Mouse (Mus musculus): ENCODE data around the gene Cerkl. TPM values are rescaled to one million over a fixed set of nuclear protein-coding genes. Genes with fewer than 3 reads are reported as not detected.

The Cerkl gene
- polyA plus RNA-seq, 1 experiment from 2014 or later: 1.8 TPM

DNA sequence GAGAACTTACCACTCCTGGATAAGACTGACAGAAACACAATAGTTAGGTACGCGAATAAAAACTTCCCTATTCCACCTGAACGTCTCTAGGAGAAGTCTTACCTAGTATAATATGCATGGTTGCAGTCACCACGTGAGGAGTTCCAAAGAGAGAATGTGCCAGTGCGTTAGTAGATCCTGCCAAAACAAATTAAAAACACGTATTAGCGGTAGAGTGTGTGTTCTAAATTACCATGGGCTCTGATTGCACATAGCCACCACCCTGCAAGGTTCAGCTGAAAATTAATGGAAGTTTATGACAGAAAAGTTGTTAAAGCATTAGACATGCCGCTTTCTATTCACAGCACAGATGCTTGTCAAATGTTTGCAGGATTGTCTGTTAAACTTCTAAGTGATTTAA is 113.5 kb downstream of the Cerkl start:
- Histone ChIP-seq H3K4me1 (ENCODE audit: insufficient read depth, low read depth, low read length) (no peaks in the 10 kb centered on the region), H3K4me2 (replicated peaks; ENCODE audit: low read depth, low read length) (no peak overlapping the region), H3K27ac (ENCODE audit: low read length) (no peak overlapping the region), H3K36me3 (ENCODE audit: insufficient read depth, low read length) (no peaks in the 10 kb centered on the region), H3K27me3 (replicated peaks; ENCODE audit: insufficient read depth, low read length) (no peaks in the 10 kb centered on the region), H3K4me3 (ENCODE audit: low read depth, low read length) (no peak overlapping the region), H3K9ac (replicated peaks; ENCODE audit: low read depth) (no peak overlapping the region), H3K9me3 (ENCODE audit: low read length) (no peaks in the 10 kb centered on the region)
- WGBS: 71% methylated on average over 8 of the region's 8 CpGs
- TF ChIP-seq CTCF (IDR thresholded peaks at IDR 0.05): no peak
- TF ChIP-seq EP300 (IDR thresholded peaks at IDR 0.05): no peak
- DNase-seq (ENCODE audit: low spot score) (no peak), ATAC-seq (no peak)

DNA sequence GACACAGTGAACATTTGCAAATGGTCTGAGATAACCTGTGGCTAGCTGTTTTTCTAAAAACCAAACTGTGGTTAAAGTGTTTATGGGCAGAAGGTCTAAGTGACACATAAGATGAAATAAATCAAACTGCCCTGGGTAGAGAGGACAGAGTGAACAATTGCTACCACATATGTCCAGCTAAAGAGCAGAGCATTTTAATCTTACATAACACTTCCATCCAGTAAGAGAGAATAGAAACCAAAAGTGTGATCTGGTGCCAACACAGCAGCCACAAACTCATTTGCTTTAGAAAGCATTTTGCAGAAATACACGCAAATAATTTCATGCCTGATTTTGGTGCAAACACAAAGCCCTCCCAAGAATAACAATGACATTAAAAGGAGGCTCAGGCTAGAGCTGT is 117.6 kb downstream of the Cerkl start:
- Histone ChIP-seq H3K36me3 (ENCODE audit: insufficient read depth, low read length) (no peaks in the 10 kb centered on the region), H3K9me3 (ENCODE audit: low read length) (no peaks in the 10 kb centered on the region), H3K4me3 (ENCODE audit: low read depth, low read length) (no peak overlapping the region), H3K27me3 (replicated peaks; ENCODE audit: insufficient read depth, low read length) (no peaks in the 10 kb centered on the region), H3K27ac (ENCODE audit: low read length) (no peak overlapping the region), H3K4me1 (ENCODE audit: insufficient read depth, low read depth, low read length) (no peaks in the 10 kb centered on the region), H3K4me2 (replicated peaks; ENCODE audit: low read depth, low read length) (no peak overlapping the region), H3K9ac (replicated peaks; ENCODE audit: low read depth) (no peak overlapping the region)
- whole genome bisulfite sequencing: 69% methylated on average over 1 of the region's 1 CpGs
- no peak for TF ChIP-seq CTCF (IDR thresholded peaks at IDR 0.05)
- no peak for TF ChIP-seq EP300 (IDR thresholded peaks at IDR 0.05)
- ATAC-seq: no peak
- DNase-seq (ENCODE audit: low spot score): no peak

GRCm38 (mm10) chr2:79336141-79336540 is 120.4 kb downstream of the Cerkl start:
- ATAC-seq (no peak), DNase-seq (ENCODE audit: low spot score) (no peak)
- no peaks in the 10 kb centered on the region for H3K27me3 ChIP-seq (replicated peaks; ENCODE audit: insufficient read depth, low read length)
- 83% methylated on average over 1 of the region's 1 CpGs for WGBS
- no peak for TF ChIP-seq EP300 (IDR thresholded peaks at IDR 0.05)
- TF ChIP-seq CTCF (IDR thresholded peaks at IDR 0.05): peak; percentile 19; the same call in 1 of the 2 replicates
- no peak overlapping the region for H3K9ac ChIP-seq (replicated peaks; ENCODE audit: low read depth)
- no peaks in the 10 kb centered on the region for H3K9me3 ChIP-seq (ENCODE audit: low read length)
- no peak overlapping the region for H3K4me2 ChIP-seq (replicated peaks; ENCODE audit: low read depth, low read length)
- no peaks in the 10 kb centered on the region for H3K4me1 ChIP-seq (ENCODE audit: insufficient read depth, low read depth, low read length)
- no peaks in the 10 kb centered on the region for H3K36me3 ChIP-seq (ENCODE audit: insufficient read depth, low read length)
- H3K4me3 ChIP-seq (ENCODE audit: low read depth, low read length): no peak overlapping the region
- no peak overlapping the region for H3K27ac ChIP-seq (ENCODE audit: low read length)

DNA sequence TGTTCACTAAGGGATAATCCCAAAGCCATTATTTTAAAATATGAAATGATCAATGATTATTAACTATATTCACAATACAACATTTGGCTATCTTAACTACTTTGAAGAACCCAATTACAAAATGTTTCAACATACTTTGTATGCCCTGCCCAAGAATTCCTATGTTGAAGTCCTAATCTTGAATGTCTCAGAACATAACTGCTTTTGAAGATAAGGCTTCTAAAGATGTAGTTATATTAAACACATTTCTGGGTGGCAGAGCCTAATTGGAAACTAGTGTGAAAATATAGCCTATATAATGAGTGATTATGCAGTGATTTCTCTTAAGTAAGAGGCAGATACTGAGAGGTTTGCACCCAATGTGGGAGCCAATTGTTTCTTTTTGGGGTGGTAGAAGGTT is 121.9 kb downstream of the Cerkl start:
- no peaks in the 10 kb centered on the region for H3K27me3 ChIP-seq (replicated peaks; ENCODE audit: insufficient read depth, low read length)
- no peak for ATAC-seq
- H3K9me3 ChIP-seq (ENCODE audit: low read length): no peaks in the 10 kb centered on the region

GRCm38 (mm10) chr2:79328079-79328478 is 128.5 kb downstream of the Cerkl start:
- TF ChIP-seq CTCF (IDR thresholded peaks at IDR 0.05): no peak
- TF ChIP-seq EP300 (IDR thresholded peaks at IDR 0.05): no peak
- Histone ChIP-seq H3K9me3 (ENCODE audit: low read length) (no peaks in the 10 kb centered on the region), H3K4me2 (replicated peaks; ENCODE audit: low read depth, low read length) (no peak overlapping the region), H3K36me3 (ENCODE audit: insufficient read depth, low read length) (no peaks in the 10 kb centered on the region), H3K27me3 (replicated peaks; ENCODE audit: insufficient read depth, low read length) (no peaks in the 10 kb centered on the region), H3K4me3 (ENCODE audit: low read depth, low read length) (no peak overlapping the region), H3K9ac (replicated peaks; ENCODE audit: low read depth) (no peak overlapping the region), H3K4me1 (ENCODE audit: insufficient read depth, low read depth, low read length) (no peaks in the 10 kb centered on the region), H3K27ac (ENCODE audit: low read length) (no peak overlapping the region)
- WGBS: 45% methylated on average over 2 of the region's 2 CpGs
- DNase-seq (ENCODE audit: low spot score) (no peak), ATAC-seq (no peak)

More for the DNA sequence above, 121.9 kb downstream of the Cerkl start:
- H3K4me3 ChIP-seq (ENCODE audit: low read depth, low read length): no peak overlapping the region
- H3K9ac ChIP-seq (replicated peaks; ENCODE audit: low read depth): no peak overlapping the region
- no peaks in the 10 kb centered on the region for H3K4me1 ChIP-seq (ENCODE audit: insufficient read depth, low read depth, low read length)
- H3K36me3 ChIP-seq (ENCODE audit: insufficient read depth, low read length): no peaks in the 10 kb centered on the region
- DNase-seq (ENCODE audit: low spot score): no peak
- no peak overlapping the region for H3K27ac ChIP-seq (ENCODE audit: low read length)
- no peak overlapping the region for H3K4me2 ChIP-seq (replicated peaks; ENCODE audit: low read depth, low read length)
- TF ChIP-seq CTCF (IDR thresholded peaks at IDR 0.05) (no peak), EP300 (IDR thresholded peaks at IDR 0.05) (no peak)

DNA sequence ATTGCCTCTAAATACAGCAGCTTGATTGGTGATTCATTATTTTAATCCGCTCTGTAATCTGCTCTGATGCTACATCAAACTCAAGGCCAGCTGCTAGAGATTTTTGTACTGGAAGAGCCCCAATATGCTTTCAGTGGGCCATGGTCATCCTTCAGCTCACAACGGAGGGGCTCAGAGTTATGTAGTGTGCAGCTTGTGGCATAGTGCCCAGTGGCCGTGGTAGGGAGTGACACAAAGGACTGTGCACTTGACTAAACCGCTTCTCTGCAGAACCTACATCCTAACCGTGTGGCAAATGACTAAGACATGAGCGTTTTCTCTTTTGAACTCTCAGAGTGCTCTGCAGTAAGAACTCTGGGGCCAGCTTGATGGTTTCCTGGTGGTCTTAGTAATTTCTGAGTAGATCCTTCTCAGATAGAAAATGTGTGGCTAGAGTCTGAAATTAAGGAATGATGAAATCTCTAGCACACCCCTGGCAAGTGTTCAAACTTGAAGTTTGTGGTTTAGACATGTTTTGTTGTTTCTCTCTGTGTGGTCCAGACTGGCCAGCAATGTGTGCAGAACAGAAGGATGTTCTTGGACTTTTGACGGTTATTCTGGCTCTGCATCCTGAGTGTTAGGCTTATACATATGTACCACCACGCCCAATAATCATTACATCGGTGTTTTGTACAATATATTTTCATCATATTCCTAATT is 140.3 kb downstream of the Cerkl start:
- Histone ChIP-seq H3K4me2 (replicated peaks; ENCODE audit: low read depth, low read length) (no peak overlapping the region), H3K27me3 (replicated peaks; ENCODE audit: insufficient read depth, low read length) (no peaks in the 10 kb centered on the region), H3K4me3 (ENCODE audit: low read depth, low read length) (no peak overlapping the region), H3K9ac (replicated peaks; ENCODE audit: low read depth) (no peak overlapping the region), H3K9me3 (ENCODE audit: low read length) (no peaks in the 10 kb centered on the region), H3K4me1 (ENCODE audit: insufficient read depth, low read depth, low read length) (no peaks in the 10 kb centered on the region), H3K27ac (ENCODE audit: low read length) (no peak overlapping the region), H3K36me3 (ENCODE audit: insufficient read depth, low read length) (no peaks in the 10 kb centered on the region)
- DNase-seq (ENCODE audit: low spot score) (no peak), ATAC-seq (no peak)
- TF ChIP-seq CTCF (IDR thresholded peaks at IDR 0.05) (no peak), EP300 (IDR thresholded peaks at IDR 0.05) (no peak)
- 70% methylated on average over 9 of the region's 9 CpGs for WGBS

DNA sequence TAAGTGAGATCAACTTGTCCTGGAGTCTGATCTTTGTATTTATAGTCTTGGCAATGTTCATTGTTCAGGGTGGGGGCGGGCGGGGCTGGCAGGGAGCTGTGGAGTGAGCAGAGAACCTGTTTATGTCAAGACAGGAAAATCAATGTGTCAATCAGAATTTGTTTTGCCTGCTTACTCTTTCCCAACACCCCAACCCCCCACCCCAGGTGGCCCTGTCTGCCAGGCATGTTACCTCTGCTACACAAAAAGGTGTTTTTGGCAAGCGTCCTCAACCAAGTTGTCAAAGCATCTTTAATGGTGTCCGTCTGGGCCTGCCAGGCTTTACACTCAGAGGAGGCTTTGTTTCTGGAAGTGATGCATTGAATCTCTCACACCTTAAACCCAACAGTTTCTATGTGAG is 141.5 kb downstream of the Cerkl start:
- no peak for DNase-seq (ENCODE audit: low spot score)
- 86% methylated on average over 4 of the region's 4 CpGs for WGBS
- no peak for ATAC-seq

More for the DNA sequence above, 141.5 kb downstream of the Cerkl start:
- H3K27ac ChIP-seq (ENCODE audit: low read length): no peak overlapping the region
- H3K9ac ChIP-seq (replicated peaks; ENCODE audit: low read depth): no peak overlapping the region
- H3K9me3 ChIP-seq (ENCODE audit: low read length): no peaks in the 10 kb centered on the region
- no peaks in the 10 kb centered on the region for H3K4me1 ChIP-seq (ENCODE audit: insufficient read depth, low read depth, low read length)
- no peaks in the 10 kb centered on the region for H3K27me3 ChIP-seq (replicated peaks; ENCODE audit: insufficient read depth, low read length)
- H3K36me3 ChIP-seq (ENCODE audit: insufficient read depth, low read length): no peaks in the 10 kb centered on the region
- H3K4me3 ChIP-seq (ENCODE audit: low read depth, low read length): no peak overlapping the region
- no peak overlapping the region for H3K4me2 ChIP-seq (replicated peaks; ENCODE audit: low read depth, low read length)
- TF ChIP-seq EP300 (IDR thresholded peaks at IDR 0.05): no peak
- TF ChIP-seq CTCF (IDR thresholded peaks at IDR 0.05): no peak

All from lung, postnatal 0 days (tissue).